Mouse (Mus musculus) small intestine, adult 2 months (tissue): ENCODE measurements around the gene Oxsr1.
"Not testable (repeated sequence)": the region's sequence is repeated elsewhere in the genome, so short reads cannot be mapped to it uniquely, and the experiment has no call there.

ENCODE experiments used
- CTCF ChIP-seq: fragments of 200-500 bp; IDR thresholded peaks from 2 replicates; pipeline ENCODE4 v1.5.1; 2012; ENCODE audit warnings: low read depth, mild to moderate bottlenecking, control low read depth, inconsistent platforms, low read length, moderate library complexity, mixed read lengths; ENCODE audit not compliant: insufficient replicate concordance, insufficient read length; ENCODE audit errors: extremely low read depth
- POLR2A ChIP-seq: fragments of 200-500 bp; IDR thresholded peaks from 2 replicates; pipeline ENCODE4 v1.6.1; 2012; ENCODE audit warnings: low read depth, mild to moderate bottlenecking, control low read depth, inconsistent platforms, low read length, moderate library complexity

DNA sequence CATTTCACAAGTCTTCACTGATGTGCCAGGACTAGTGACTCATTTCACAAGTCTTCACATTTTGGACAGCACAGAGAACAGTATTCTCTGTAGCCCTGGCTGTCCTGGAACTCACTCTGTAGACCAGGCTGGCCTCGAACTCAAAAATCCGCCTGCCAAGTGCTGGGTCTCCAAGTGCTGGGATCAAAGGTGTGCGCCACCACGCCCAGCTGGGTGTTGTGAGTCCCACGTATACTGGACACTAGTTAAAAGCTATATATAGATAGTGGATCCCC is 56.2 kb downstream of the Oxsr1 start:
- not testable (repeated sequence) for TF ChIP-seq CTCF, POLR2A
